ENCODE assay signal across 15 mouse cellular contexts in genomic region chr10:20995236-20995635, GRCm38 (mm10). TPM values are rescaled to one million over a fixed set of nuclear protein-coding genes. Genes with fewer than 3 reads are reported as not detected.
A peak's percentile ranks its signal among the peaks of the same experiment; 100 is the strongest.
DNase-seq lines count a peak whose midpoint lies in the region; ATAC-seq and TF ChIP-seq lines count a peak whose summit lies in the region.
"Had no signal": no experiment of that assay in that cellular context is flagged by ENCODE, and none has a peak within 500 bp of the region (broad histone marks: within the 10 kb centered on the region; RNA-seq: fewer than 3 reads in every experiment).

No protein-coding gene starts in this region.

- H3K79me2 ChIP-seq in heart, adult 2 months (replicated peaks; ENCODE audit: control insufficient read depth, insufficient read depth, low read length) = no peaks in the 10 kb centered on the region

- TF ChIP-seq CTCF in heart, adult 2 months (IDR thresholded peaks at IDR 0.05) = no peak

- H3K4me1 ChIP-seq in midbrain, embryonic 13.5 days (replicated peaks) = peaks cover 8% of the 10 kb centered on the region
- H3K4me1 ChIP-seq in midbrain, embryonic 11.5 days (ENCODE audit: control insufficient read depth, insufficient read depth, low read length) = no peaks in the 10 kb centered on the region
- no peaks in the 10 kb centered on the region for H3K4me1 ChIP-seq in neural tube, embryonic 15.5 days
- H3K4me1 ChIP-seq in heart, adult 2 months (ENCODE audit: control insufficient read depth, insufficient read depth, low read length) = no peaks in the 10 kb centered on the region
- H3K4me1 ChIP-seq: limb, embryonic 15.5 days; lung, embryonic 15.5 days; stomach, embryonic 15.5 days had no signal

- no peak for TF ChIP-seq POLR2A in heart, adult 2 months (IDR thresholded peaks at IDR 0.05; ENCODE audit: insufficient read depth, low read depth, low read length)

- DNase-seq in midbrain, embryonic 11.5 days (ENCODE audit: low spot score, missing footprints) = no peak
- peak; percentile 48 for DNase-seq in cerebellum, adult 9-10 months
- peak; percentile 49 for DNase-seq in thymus, postnatal 25 days
- DNase-seq in spleen, postnatal 4 days (ENCODE audit: low spot score in 2 of 2) = no peak
- no peak for DNase-seq in heart, adult 2 months
- DNase-seq: gastrocnemius, postnatal 25 days had no signal

- no peak overlapping the region for H3K4me3 ChIP-seq in midbrain, embryonic 13.5 days (replicated peaks)
- H3K4me3 ChIP-seq in midbrain, embryonic 11.5 days (ENCODE audit: low read depth, low read length) = no peak overlapping the region
- H3K4me3 ChIP-seq in neural tube, embryonic 15.5 days (replicated peaks) = no peak overlapping the region
- no peak overlapping the region for H3K4me3 ChIP-seq in heart, adult 2 months
- H3K4me3 ChIP-seq: heart, embryonic 15.5 days; hindbrain, embryonic 15.5 days; limb, embryonic 15.5 days; lung, embryonic 15.5 days; stomach, embryonic 15.5 days had no signal

- no peak for TF ChIP-seq EP300 in heart, adult 2 months (IDR thresholded peaks at IDR 0.05; ENCODE audit: insufficient read depth, low read depth, low read length)

- no peak overlapping the region for H3K27ac ChIP-seq in midbrain, embryonic 13.5 days
- H3K27ac ChIP-seq in midbrain, embryonic 11.5 days (ENCODE audit: low read depth, low read length) = no peak overlapping the region
- no peak overlapping the region for H3K27ac ChIP-seq in neural tube, embryonic 15.5 days (replicated peaks)
- H3K27ac ChIP-seq in heart, adult 2 months = no peak overlapping the region
- H3K27ac ChIP-seq: heart, embryonic 15.5 days; hindbrain, embryonic 15.5 days; limb, embryonic 15.5 days; lung, embryonic 15.5 days; stomach, embryonic 15.5 days had no signal

- no peak overlapping the region for H3K4me2 ChIP-seq in midbrain, embryonic 13.5 days (replicated peaks)
- no peak overlapping the region for H3K4me2 ChIP-seq in midbrain, embryonic 11.5 days
- no peak overlapping the region for H3K4me2 ChIP-seq in neural tube, embryonic 15.5 days
- H3K4me2 ChIP-seq: heart, embryonic 15.5 days; hindbrain, embryonic 15.5 days; limb, embryonic 15.5 days; lung, embryonic 15.5 days; stomach, embryonic 15.5 days had no signal

- no peaks in the 10 kb centered on the region for H3K36me3 ChIP-seq in midbrain, embryonic 13.5 days
- no peaks in the 10 kb centered on the region for H3K36me3 ChIP-seq in midbrain, embryonic 11.5 days (ENCODE audit: control insufficient read depth, insufficient read depth, low read length)
- H3K36me3 ChIP-seq in neural tube, embryonic 15.5 days = no peaks in the 10 kb centered on the region
- no peaks in the 10 kb centered on the region for H3K36me3 ChIP-seq in heart, adult 2 months (ENCODE audit: control insufficient read depth, insufficient read depth, low read length)
- H3K36me3 ChIP-seq: heart, embryonic 15.5 days; limb, embryonic 15.5 days; lung, embryonic 15.5 days; stomach, embryonic 15.5 days had no signal

- intact Hi-C loops in heart, adult 2 months (cut with DNase I) = no loop called here

- H3K9ac ChIP-seq in midbrain, embryonic 13.5 days (replicated peaks) = peak overlapping the region; percentile 23; the same call in 1 of the 2 replicates
- no peak overlapping the region for H3K9ac ChIP-seq in midbrain, embryonic 11.5 days (ENCODE audit: low read length)
- no peak overlapping the region for H3K9ac ChIP-seq in neural tube, embryonic 15.5 days (replicated peaks)
- no peak overlapping the region for H3K9ac ChIP-seq in heart, adult 2 months (ENCODE audit: low read depth, low read length)
- H3K9ac ChIP-seq: heart, embryonic 15.5 days; hindbrain, embryonic 15.5 days; limb, embryonic 15.5 days; lung, embryonic 15.5 days; stomach, embryonic 15.5 days had no signal

- no peaks in the 10 kb centered on the region for H3K9me3 ChIP-seq in midbrain, embryonic 13.5 days
- H3K9me3 ChIP-seq in midbrain, embryonic 11.5 days (ENCODE audit: control insufficient read depth, low read length) = no peaks in the 10 kb centered on the region
- H3K9me3 ChIP-seq in neural tube, embryonic 15.5 days (replicated peaks) = no peaks in the 10 kb centered on the region
- H3K9me3 ChIP-seq: heart, embryonic 15.5 days; hindbrain, embryonic 15.5 days; limb, embryonic 15.5 days; lung, embryonic 15.5 days; stomach, embryonic 15.5 days had no signal

- no peaks in the 10 kb centered on the region for H3K27me3 ChIP-seq in midbrain, embryonic 13.5 days
- H3K27me3 ChIP-seq in midbrain, embryonic 11.5 days (ENCODE audit: control insufficient read depth, insufficient read depth, low read length) = no peaks in the 10 kb centered on the region
- no peaks in the 10 kb centered on the region for H3K27me3 ChIP-seq in neural tube, embryonic 15.5 days (replicated peaks)
- no peaks in the 10 kb centered on the region for H3K27me3 ChIP-seq in heart, adult 2 months (ENCODE audit: control insufficient read depth, insufficient read depth, low read length)
- H3K27me3 ChIP-seq: heart, embryonic 15.5 days; hindbrain, embryonic 15.5 days; limb, embryonic 15.5 days; lung, embryonic 15.5 days; Patski; stomach, embryonic 15.5 days had no signal

- 52% methylated on average over 2 of the region's 2 CpGs for WGBS in midbrain, embryonic 13.5 days
- 48% methylated on average over 2 of the region's 2 CpGs for WGBS in midbrain, embryonic 11.5 days
- 47% methylated on average over 2 of the region's 2 CpGs for WGBS in neural tube, embryonic 15.5 days
- 64% methylated on average over 2 of the region's 2 CpGs for WGBS in heart, adult 2 months

- ATAC-seq in midbrain, embryonic 13.5 days = 0 out of 2 replicates have a peak, but pooled peaks have one; percentile 27
- no peak for ATAC-seq in midbrain, embryonic 11.5 days (ENCODE audit: low FRiP score)
- ATAC-seq in granulocyte monocyte progenitor cell, adult 5-6 weeks (replicated peaks; ENCODE audit: poor library complexity, severe bottlenecking) = peak; percentile 29; the same call in 1 of the 2 replicates
- no peak for ATAC-seq in neural tube, embryonic 15.5 days (ENCODE audit: low FRiP score)
- ATAC-seq: Patski had no signal

RNA-seq across cellular contexts. Expression of gene Ahi1, which starts 42.9 kb away (rescaled TPM):
- 58.1 and 67.4 TPM in 2 replicates for polyA plus RNA-seq in midbrain, embryonic 13.5 days (2015; fragmentation: Nextera tagmentation; extraction: Ambion mirVana)
- 29.4 and 32.2 TPM in 2 replicates for polyA plus RNA-seq in midbrain, embryonic 11.5 days (2014; fragmentation: Nextera tagmentation; extraction: Ambion mirVana)
- 7.2 and 11.5 TPM in 2 replicates for total RNA-seq in granulocyte monocyte progenitor cell, adult 5-6 weeks (2014; fragmentation: Nextera tagmentation)
- total RNA-seq in granulocyte monocyte progenitor cell, adult 5-6 weeks (2017) = 4.5 and 6.8 TPM in 2 replicates
- 98.5 and 115 TPM in 2 replicates for polyA plus RNA-seq in neural tube, embryonic 15.5 days (2015; fragmentation: Nextera tagmentation; extraction: Ambion mirVana)
- 1 to 10 TPM; 1.3 TPM for total RNA-seq in heart, adult 2 months (2021)
- polyA plus RNA-seq in heart, adult 2 months (2012; rRNA removed) = 0.86 and 2.3 TPM in 2 replicates

Comparison
In these comparisons a context has a peak if more than half of its experiments do, and no peak if none do; other contexts are left out.
1. ATAC-seq: peak in midbrain, embryonic 13.5 days (single experiment) and granulocyte monocyte progenitor cell, adult 5-6 weeks (single experiment); none in midbrain, embryonic 11.5 days (single experiment) and neural tube, embryonic 15.5 days (single experiment).
2. DNase-seq: peak in cerebellum, adult 9-10 months (single experiment) and thymus, postnatal 25 days (single experiment); none in midbrain, embryonic 11.5 days (single experiment), spleen, postnatal 4 days (0 of 2) and heart, adult 2 months (0 of 2).